In genomic region chrX:71528646-71529045, GRCm38 (mm10) we compare ENCODE assay signal across 9 mouse cellular contexts. TPM values are rescaled to one million over a fixed set of nuclear protein-coding genes. Genes with fewer than 3 reads are reported as not detected.
DNase-seq lines count a peak whose midpoint lies in the region; ATAC-seq and TF ChIP-seq lines count a peak whose summit lies in the region.
"Had no signal": no experiment of that assay in that cellular context is flagged by ENCODE, and none has a peak within 500 bp of the region (broad histone marks: within the 10 kb centered on the region; RNA-seq: fewer than 3 reads in every experiment).

No protein-coding gene starts in this region.

- no peaks in the 10 kb centered on the region for H3K4me1 ChIP-seq in intestine, embryonic 15.5 days (replicated peaks)
- no peaks in the 10 kb centered on the region for H3K4me1 ChIP-seq in intestine, postnatal 0 days (replicated peaks; ENCODE audit: control insufficient read depth, insufficient read depth, low read length)
- no peaks in the 10 kb centered on the region for H3K4me1 ChIP-seq in midbrain, postnatal 0 days (ENCODE audit: insufficient read depth, low read length)

- 64% methylated on average over 6 of the region's 6 CpGs for WGBS in intestine, embryonic 15.5 days
- WGBS in intestine, postnatal 0 days = 43% methylated on average over 6 of the region's 6 CpGs
- 35% methylated on average over 6 of the region's 6 CpGs for WGBS in midbrain, postnatal 0 days

- no peaks in the 10 kb centered on the region for H3K36me3 ChIP-seq in intestine, embryonic 15.5 days
- H3K36me3 ChIP-seq in intestine, postnatal 0 days (ENCODE audit: control insufficient read depth, insufficient read depth) = no peaks in the 10 kb centered on the region
- no peaks in the 10 kb centered on the region for H3K36me3 ChIP-seq in midbrain, postnatal 0 days (ENCODE audit: insufficient read depth, low read length)

- H3K4me2 ChIP-seq in intestine, embryonic 15.5 days (replicated peaks) = no peak overlapping the region
- no peak overlapping the region for H3K4me2 ChIP-seq in intestine, postnatal 0 days (replicated peaks; ENCODE audit: low read depth)
- H3K4me2 ChIP-seq in midbrain, postnatal 0 days (ENCODE audit: low read depth, low read length, poor library complexity, severe bottlenecking) = no peak overlapping the region

- H3K4me3 ChIP-seq in intestine, embryonic 15.5 days (replicated peaks) = no peak overlapping the region
- H3K4me3 ChIP-seq in intestine, postnatal 0 days (ENCODE audit: low read depth, low read length) = no peak overlapping the region
- no peak overlapping the region for H3K4me3 ChIP-seq in midbrain, postnatal 0 days (ENCODE audit: low read depth, low read length)
- H3K4me3 ChIP-seq: myocyte had no signal

- no peak overlapping the region for H3K9ac ChIP-seq in intestine, embryonic 15.5 days
- H3K9ac ChIP-seq in intestine, postnatal 0 days (ENCODE audit: low read depth, low read length) = no peak overlapping the region
- no peak overlapping the region for H3K9ac ChIP-seq in midbrain, postnatal 0 days (replicated peaks; ENCODE audit: low read length, poor library complexity, severe bottlenecking)

- DNase-seq in adrenal gland, postnatal 14 days = peak; percentile 43
- DNase-seq in kidney, adult 18-20 months = peak; percentile 13
- DNase-seq in midbrain, postnatal 0 days (ENCODE audit: low spot score) = peak; percentile 75
- DNase-seq in frontal cortex, adult 2 months (ENCODE audit: extremely low spot score in 1 of 2, low spot score in 1 of 2) = no peak
- no peak for DNase-seq in liver

- H3K9me3 ChIP-seq in intestine, embryonic 15.5 days = no peaks in the 10 kb centered on the region
- H3K9me3 ChIP-seq in intestine, postnatal 0 days (ENCODE audit: control insufficient read depth) = no peaks in the 10 kb centered on the region
- no peaks in the 10 kb centered on the region for H3K9me3 ChIP-seq in midbrain, postnatal 0 days (ENCODE audit: low read length)

- no peak for TF ChIP-seq CTCF in intestine, postnatal 0 days (IDR thresholded peaks at IDR 0.05; ENCODE audit: low read depth)
- 0 out of 2 replicates have a peak, but pooled peaks have one; percentile 4 for TF ChIP-seq CTCF in midbrain, postnatal 0 days (IDR thresholded peaks at IDR 0.05)

- H3K27me3 ChIP-seq in intestine, embryonic 15.5 days (replicated peaks) = no peaks in the 10 kb centered on the region
- H3K27me3 ChIP-seq in intestine, postnatal 0 days (replicated peaks; ENCODE audit: control insufficient read depth, insufficient read depth, low read length) = no peaks in the 10 kb centered on the region
- H3K27me3 ChIP-seq in midbrain, postnatal 0 days (ENCODE audit: insufficient read depth, low read length) = no peaks in the 10 kb centered on the region

- ATAC-seq in intestine, embryonic 15.5 days = peak; percentile 49
- no peak for ATAC-seq in intestine, postnatal 0 days
- ATAC-seq in midbrain, postnatal 0 days (ENCODE audit: low FRiP score) = peak; percentile 69
- no peak for ATAC-seq in activated CD4-positive, CD25-positive, alpha-beta regulatory T cell, adult 4 months

- no peak overlapping the region for H3K27ac ChIP-seq in intestine, embryonic 15.5 days
- no peak overlapping the region for H3K27ac ChIP-seq in intestine, postnatal 0 days (ENCODE audit: low read depth, low read length)
- no peak overlapping the region for H3K27ac ChIP-seq in midbrain, postnatal 0 days (ENCODE audit: low read depth, low read length)

RNA-seq across cellular contexts. Expression of gene Hmgb3, which starts 27.1 kb away (rescaled TPM):
- polyA plus RNA-seq in intestine, embryonic 15.5 days (2015; fragmentation: Nextera tagmentation; extraction: Ambion mirVana) = 217 and 227 TPM in 2 replicates
- 82.9 and 86.7 TPM in 2 replicates for polyA plus RNA-seq in intestine, postnatal 0 days (2015; fragmentation: Nextera tagmentation; extraction: Ambion mirVana)
- 151 and 154 TPM in 2 replicates for total RNA-seq in adrenal gland, postnatal 14 days (2021)
- total RNA-seq in midbrain, postnatal 0 days (2014; rRNA removed) = 100 and 129 TPM in 2 replicates
- 429 and 478 TPM in 2 replicates for polyA plus RNA-seq in midbrain, postnatal 0 days (2015; fragmentation: Nextera tagmentation; extraction: Ambion mirVana)
- polyA plus RNA-seq in activated CD4-positive, CD25-positive, alpha-beta regulatory T cell, adult 4 months (2017; shearing (Covaris generic)) = 10 to 100 TPM; 49.8 to 60.4 TPM
- 76.5 and 80.0 TPM in 2 replicates for polyA plus RNA-seq in frontal cortex, adult 2 months (2012; rRNA removed)

RNA-seq across cellular contexts. Expression of gene Cd99l2, which starts 36.0 kb away (rescaled TPM):
- 24.9 and 25.6 TPM in 2 replicates for polyA plus RNA-seq in intestine, embryonic 15.5 days (2015; fragmentation: Nextera tagmentation; extraction: Ambion mirVana)
- 9.0 and 10.4 TPM in 2 replicates for polyA plus RNA-seq in intestine, postnatal 0 days (2015; fragmentation: Nextera tagmentation; extraction: Ambion mirVana)
- total RNA-seq in adrenal gland, postnatal 14 days (2021) = 55.5 and 58.6 TPM in 2 replicates
- 85.6 and 105 TPM in 2 replicates for total RNA-seq in midbrain, postnatal 0 days (2014; rRNA removed)
- polyA plus RNA-seq in midbrain, postnatal 0 days (2015; fragmentation: Nextera tagmentation; extraction: Ambion mirVana) = 74.3 and 74.8 TPM in 2 replicates
- polyA plus RNA-seq in activated CD4-positive, CD25-positive, alpha-beta regulatory T cell, adult 4 months (2017; shearing (Covaris generic)) = 10 to 100 TPM; 18.7 to 20.0 TPM
- 45.1 and 51.3 TPM in 2 replicates for polyA plus RNA-seq in frontal cortex, adult 2 months (2012; rRNA removed)

Comparison
In these comparisons a context has a peak if more than half of its experiments do, and no peak if none do; other contexts are left out.
1. ATAC-seq: peak in intestine, embryonic 15.5 days (single experiment) and midbrain, postnatal 0 days (single experiment); none in intestine, postnatal 0 days (single experiment) and activated CD4-positive, CD25-positive, alpha-beta regulatory T cell, adult 4 months (single experiment).
2. DNase-seq: peak in adrenal gland, postnatal 14 days (single experiment), kidney, adult 18-20 months (single experiment) and midbrain, postnatal 0 days (single experiment); none in frontal cortex, adult 2 months (0 of 2) and liver (single experiment).